Mouse (Mus musculus): ENCODE data around the gene Man1c1.

Man1c1 gene

DNA sequence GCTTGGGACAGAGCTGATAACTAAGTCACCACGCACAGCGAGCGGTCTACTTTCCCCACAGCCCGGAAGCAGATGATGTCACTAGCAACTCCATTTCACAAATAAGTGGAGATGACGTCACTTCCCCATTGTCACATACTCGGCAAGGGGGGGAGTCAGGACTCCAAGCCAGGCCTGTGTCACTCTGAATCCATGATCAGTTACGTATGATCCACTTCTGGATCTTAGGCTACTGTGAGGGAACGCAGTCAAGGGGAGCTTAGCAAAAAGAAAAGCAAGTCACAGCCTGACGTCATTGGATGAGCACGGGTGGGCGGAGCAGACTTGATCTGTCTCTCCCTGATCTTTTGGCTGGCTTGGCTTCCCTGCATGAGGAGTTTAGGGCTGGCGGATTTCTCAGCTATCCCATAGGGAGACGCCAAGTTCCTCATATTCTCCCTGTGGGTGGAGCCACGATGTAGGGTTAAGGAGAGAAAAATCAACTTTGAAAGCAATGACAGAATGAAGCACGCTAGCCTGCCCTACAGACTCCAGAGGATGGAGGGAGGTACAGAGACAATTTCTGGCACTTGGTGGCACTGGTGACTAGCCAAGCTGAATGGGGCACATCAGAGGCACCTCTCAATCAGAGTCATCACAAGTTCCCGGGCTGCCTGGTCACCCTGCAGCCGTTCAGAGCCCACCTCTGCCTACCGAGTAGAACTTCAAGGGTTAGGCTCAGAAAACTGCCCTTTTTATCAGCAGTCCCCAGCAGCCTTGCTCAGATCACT lies 155.7 kb downstream of the Man1c1 start:
- WGBS, result 48% methylated on average over 18 of the region's 18 CpGs

- WGBS, result 66% methylated on average over 9 of the region's 9 CpGs
Observed at GRCm38 (mm10) chr4:134546814-134547705, 157.0 kb downstream of the Man1c1 start.

DNA sequence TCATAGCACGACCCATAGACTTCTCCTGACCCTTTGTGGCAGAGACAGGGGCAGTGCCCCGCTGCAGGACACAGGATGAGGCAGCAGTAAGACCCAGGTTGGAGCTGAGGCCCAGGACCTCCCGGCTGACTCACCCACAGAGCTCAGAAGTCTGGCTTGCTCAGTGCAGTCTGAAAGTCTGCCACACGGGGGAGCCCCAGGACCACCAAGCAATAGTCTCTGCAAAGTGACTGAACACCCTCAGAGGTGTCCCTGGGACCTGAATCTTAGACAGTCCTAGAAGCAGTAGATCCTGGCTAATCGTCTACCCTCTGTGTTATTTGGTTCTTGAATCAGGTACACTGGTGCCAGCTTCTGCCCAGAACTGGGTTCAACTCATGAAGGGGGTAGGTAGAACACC lies 160.8 kb downstream of the Man1c1 start:
- 7% methylated on average over 5 of the region's 5 CpGs for WGBS

GRCm38 (mm10) chr4:134542726-134543125 lies 161.4 kb downstream of the Man1c1 start:
- WGBS, result 93% methylated on average over 9 of the region's 9 CpGs

DNA sequence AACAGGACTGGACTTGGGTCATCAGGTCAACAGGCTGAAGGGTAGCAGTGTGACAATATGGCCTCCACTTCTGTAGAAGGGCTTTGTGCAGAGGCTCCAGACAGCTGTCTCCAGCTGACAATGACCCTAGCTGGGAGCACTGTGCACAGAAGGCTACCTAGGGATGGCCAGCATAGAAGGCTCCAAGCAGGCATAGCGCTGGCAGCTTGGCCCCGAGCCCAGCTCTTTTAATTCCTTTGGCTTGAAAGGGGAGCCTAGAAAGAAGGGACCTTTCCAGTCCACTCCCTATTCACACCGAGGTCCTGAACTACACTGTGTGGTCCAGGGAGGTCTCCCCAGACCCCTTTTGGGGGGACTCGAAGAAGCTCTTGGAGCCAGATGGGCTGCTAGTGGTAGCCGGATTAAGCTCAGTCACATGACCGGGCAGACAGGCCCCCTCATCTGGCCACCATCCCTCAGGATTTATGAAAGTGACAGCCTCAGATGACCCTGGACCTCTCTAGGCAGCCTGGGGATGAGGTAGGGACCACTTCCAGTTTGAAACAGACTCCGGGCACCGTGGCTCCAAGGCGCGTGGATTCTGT lies 165.0 kb downstream of the Man1c1 start:
- whole genome bisulfite sequencing, result 59% methylated on average over 10 of the region's 10 CpGs

DNA sequence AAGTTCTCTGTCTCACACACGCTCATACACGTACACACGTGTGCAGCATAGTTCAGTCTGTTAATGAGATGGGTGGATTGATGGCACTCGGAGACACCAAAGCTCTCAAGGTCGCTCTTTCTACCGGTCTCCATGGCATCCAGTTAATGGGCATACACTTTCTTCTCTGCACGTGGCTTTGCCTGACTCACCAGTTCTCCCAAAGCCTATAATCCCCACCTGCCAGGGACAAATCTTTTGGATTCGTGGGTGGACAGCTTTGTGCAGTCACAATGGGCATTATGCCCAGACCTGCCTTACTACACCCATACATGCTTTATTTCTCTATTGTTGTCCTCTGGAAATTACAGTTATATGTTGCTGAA lies 168.3 kb downstream of the Man1c1 start:
- under 1% methylated on average over 8 of the region's 8 CpGs for WGBS

DNA sequence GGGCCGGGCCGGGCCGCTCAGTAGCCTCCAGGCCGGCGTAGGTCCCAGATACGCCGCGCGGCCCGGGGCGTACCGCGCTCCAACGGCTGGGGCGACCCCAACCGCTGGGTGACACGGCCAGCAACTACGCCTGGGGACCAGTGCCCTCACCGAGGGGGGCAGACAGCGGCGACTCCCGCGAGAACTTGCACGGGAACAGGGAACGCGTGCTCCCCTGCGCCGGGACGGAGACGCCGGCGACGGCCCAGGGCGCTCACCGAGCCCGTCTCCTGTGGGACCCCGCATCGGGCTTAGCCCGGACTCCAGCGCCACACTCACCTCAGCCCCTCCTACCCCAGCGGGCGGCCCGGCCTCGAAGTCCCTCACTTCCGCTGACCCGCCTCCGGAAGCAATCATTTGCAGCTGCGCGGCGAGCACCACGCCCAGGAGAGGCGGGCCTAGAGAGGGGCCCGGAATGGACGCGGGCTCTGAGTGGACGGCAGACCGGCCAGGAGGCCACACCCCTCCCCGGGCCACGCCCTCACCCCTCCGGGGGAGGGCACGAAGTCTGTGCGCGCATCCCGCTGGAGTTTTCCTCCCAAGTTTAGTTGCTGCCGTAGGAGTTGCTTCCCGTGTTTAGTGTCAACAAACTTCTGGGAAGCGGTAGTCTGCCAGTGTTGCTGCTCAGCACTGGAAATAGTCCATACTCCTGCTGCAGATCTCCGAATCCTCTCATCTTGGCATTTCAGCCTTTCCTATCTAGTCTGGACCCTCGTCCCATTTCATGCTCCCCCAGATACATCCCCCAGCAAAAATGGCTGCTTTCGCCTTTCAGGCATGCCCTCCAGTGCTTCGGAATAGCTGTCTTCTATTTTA lies 168.9 kb downstream of the Man1c1 start, which contains the start of gene Mtfr1l:
Gene Mtfr1l (minus strand): TSS at position 456 of the 855 bp plus-strand sequence.
- under 1% methylated on average over 68 of the region's 71 CpGs for WGBS

- under 1% methylated on average over 56 of the region's 57 CpGs for WGBS
Observed at GRCm38 (mm10) chr4:134534124-134534886, 169.8 kb downstream of the Man1c1 start.

GRCm38 (mm10) chr4:134533421-134533820 lies 170.7 kb downstream of the Man1c1 start:
- WGBS, result 79% methylated on average over 4 of the region's 4 CpGs

DNA sequence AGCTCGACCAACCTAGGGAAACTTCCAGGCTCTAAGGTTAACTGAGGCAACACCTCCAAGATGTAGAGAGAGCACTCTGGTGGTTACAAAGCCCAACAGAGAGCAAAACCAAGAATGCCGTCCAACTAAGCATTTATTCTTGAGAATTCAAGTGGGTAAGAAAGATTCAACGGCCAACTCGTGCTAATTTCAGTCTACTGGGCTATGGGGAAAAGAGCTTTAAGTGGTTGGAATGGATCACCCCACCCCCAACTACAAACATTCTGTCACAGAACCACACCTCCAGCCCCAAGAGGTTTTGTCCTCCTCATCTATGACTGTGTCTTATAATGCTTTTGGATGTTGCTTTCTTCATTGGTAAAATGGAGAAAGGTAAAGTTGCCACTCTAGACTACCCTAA lies 171.2 kb downstream of the Man1c1 start:
- WGBS, result 69% methylated on average over 4 of the region's 4 CpGs

GRCm38 (mm10) chr4:134526220-134526619 lies 177.9 kb downstream of the Man1c1 start:
- 67% methylated on average over 5 of the region's 5 CpGs for WGBS

- 57% methylated on average over 5 of the region's 5 CpGs for whole genome bisulfite sequencing
Observed at GRCm38 (mm10) chr4:134525806-134526205, 178.3 kb downstream of the Man1c1 start.

DNA sequence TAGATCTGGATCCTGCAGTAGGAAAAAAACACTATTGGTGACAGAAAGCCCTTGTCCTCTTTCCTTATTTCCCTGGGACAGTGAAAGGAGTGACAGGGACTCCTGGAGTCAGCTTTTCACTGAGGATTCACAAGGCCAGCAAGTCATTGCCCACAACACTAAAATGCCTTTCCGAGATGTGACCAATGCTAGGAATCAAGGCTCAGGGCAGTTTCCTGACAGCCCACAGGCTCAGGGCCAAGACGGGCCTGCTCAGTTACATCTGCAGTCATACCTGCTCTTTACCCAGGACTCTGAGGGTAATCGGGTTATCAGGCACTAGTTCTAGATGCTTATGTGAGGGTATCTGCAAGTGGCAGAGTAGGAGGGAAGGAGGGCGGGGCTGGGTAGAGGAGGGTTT lies 180.6 kb downstream of the Man1c1 start:
- 97% methylated on average over 4 of the region's 4 CpGs for WGBS

DNA sequence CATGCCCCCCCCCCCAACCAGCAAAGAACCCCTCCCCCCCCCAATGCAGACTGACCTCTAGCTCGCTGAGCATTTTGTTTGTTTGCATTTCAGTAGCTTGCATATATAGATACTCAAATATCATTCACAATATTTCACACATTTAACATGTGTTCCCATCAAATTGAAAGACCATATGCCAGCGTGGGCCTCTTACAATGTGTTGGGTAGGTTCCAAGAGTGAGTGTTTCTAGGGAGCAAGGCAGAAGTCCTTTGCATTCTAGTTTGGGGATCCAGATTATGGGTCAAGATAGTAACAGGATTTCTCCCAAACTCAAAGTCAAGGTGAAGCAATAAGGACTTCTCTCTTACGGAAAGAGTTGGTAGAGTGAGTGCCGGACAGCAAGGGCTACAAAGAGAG lies 185.5 kb downstream of the Man1c1 start:
- 73% methylated on average over 4 of the region's 4 CpGs for WGBS

- WGBS, result 54% methylated on average over 10 of the region's 10 CpGs
Observed at GRCm38 (mm10) chr4:134517719-134518118, 186.4 kb downstream of the Man1c1 start.

DNA sequence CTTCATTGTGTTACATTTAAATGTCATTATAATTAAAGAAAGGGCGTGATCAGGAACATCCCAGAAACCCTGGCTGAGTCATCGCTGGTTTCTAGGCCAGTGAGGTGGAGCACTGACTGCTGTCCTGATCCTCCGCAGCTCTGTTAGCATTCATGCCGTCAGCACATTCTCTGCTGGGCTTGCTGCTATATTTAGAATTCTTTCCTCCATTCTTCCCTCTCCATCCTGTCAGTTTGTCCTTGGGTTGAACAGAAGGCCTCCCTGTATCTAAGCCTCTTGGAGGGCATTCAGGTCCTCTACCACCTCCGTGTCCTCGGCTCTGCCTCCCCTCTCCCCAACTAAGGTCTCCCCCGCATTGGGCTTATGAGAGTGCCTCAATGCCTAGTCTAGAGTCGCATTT lies 187.1 kb downstream of the Man1c1 start:
- WGBS, result 38% methylated on average over 8 of the region's 8 CpGs

- 89% methylated on average over 7 of the region's 7 CpGs for WGBS
Observed at GRCm38 (mm10) chr4:134515614-134516013, 188.5 kb downstream of the Man1c1 start.

DNA sequence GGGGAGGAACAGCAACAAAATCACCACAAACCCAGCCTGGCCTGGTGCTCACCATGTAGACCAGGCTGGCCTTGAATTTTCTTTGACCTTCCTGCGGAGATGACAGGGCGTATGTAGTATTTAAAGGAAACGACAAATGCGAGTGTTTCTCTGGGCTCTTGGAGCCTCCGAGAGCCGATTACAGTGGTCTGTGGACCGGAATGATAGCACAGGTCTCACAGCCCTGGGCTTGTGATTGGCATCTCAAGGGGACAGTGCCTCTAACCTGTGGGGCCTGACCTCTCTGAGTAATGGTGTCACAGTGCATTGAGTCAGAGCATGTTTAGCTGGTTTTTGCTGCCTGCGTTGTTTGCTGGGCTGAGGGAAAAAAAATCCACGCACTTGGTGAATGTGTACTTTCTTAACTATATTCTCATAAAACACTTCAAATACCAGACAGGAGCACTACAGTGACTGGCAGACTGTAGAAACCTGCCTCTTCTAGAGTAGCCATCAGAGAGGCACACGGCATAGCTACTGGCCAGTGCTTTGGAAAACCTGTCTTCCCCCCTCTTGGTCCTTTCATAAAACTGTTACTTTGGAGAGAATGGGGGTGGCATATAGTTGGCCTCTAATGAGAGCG lies 189.7 kb downstream of the Man1c1 start:
- 96% methylated on average over 11 of the region's 11 CpGs for WGBS

- WGBS, result 22% methylated on average over 15 of the region's 15 CpGs
Observed at GRCm38 (mm10) chr4:134512798-134513197, 191.3 kb downstream of the Man1c1 start.

- 52% methylated on average over 6 of the region's 6 CpGs for WGBS
Observed at GRCm38 (mm10) chr4:134511730-134512129, 192.4 kb downstream of the Man1c1 start.

All from cerebral cortex, adult 2 months (tissue).